Mouse (Mus musculus) hematopoietic stem cell, adult 5-6 weeks (primary cell): ENCODE data around the gene Crebbp. TPM values are rescaled to one million over a fixed set of nuclear protein-coding genes. Genes with fewer than 3 reads are reported as not detected.

Experiments used
- ATAC-seq, 2 experiments: fragments of 125-278 bp in 1 of 2; replicated peaks in 1 of 2; 2 replicates each; pipeline ENCODE4 v1.8.0; 2016 to 2017; ENCODE audit warnings: inconsistent platforms in 2 of 2, mild to moderate bottlenecking in 2 of 2, moderate number of reproducible peaks in 2 of 2, low read depth in 1 of 2, moderate TSS enrichment in 1 of 2; ENCODE audit not compliant: low FRiP score in 2 of 2, poor library complexity in 2 of 2, severe bottlenecking in 2 of 2, insufficient read depth in 1 of 2, low TSS enrichment in 1 of 2
- total RNA-seq: library from RNA; stranded (forward); fragments of 172-1452, 232-1000 nt; gene quantifications from 2 replicates; pipeline ENCODE4 v1.2.3, GENCODE M21; 2017

Crebbp gene
- total RNA-seq, 1 experiment from 2014 or later = 25.2 TPM

DNA sequence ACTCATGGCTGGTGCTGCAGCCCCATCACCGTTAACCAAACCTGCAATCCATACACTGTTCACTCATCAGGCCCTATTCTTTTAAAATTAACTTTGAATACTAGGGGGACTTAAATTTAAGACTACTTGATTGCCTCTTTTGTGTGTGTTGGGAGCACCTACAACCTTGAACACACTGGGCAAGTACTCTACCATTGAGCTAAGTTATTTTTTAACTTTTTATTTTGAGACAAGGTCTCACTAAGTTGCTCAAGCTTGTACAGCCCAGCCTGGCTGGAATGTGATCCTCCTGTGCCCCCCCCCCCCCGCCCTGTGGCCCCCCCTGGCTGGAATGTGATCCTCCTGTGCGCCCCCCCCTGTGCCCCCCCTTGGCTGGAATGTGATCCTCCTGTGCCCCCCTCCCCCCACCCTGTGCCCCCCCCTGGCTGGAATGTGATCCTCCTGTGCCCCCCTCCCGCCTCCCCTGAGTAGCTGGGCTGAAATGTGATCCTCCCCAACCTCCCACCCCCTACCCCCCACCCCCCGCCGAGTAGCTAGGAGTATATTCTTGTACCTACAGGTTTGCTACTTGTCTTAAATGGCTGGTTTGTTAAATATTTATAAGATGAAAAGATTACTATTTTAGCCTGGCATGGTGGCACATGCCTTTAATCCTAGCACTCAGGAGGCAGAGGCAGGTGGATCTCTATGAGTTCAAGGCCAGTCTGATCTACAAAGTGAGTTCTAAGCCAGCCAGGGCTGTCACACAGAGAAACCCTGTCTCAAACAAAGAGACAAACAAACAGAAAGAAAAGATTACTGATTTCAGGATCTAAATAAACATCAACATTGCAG is 182.1 kb downstream of the Crebbp start:
- no peak for ATAC-seq

Other genes with a start within 250 kb of the Crebbp start
- 6.2 and 14.7 TPM in 2 replicates for gene Nlrc3, start 237.4 kb downstream of the Crebbp start, total RNA-seq
- 22.8 and 29.0 TPM in 2 replicates for gene Slx4, start 210.2 kb downstream of the Crebbp start, total RNA-seq
- gene Dnase1, start 177.1 kb downstream of the Crebbp start, total RNA-seq = 0.45 TPM in 1 of 2 replicates, not detected in the other
- gene Trap1, start 136.2 kb downstream of the Crebbp start, total RNA-seq = 107 and 152 TPM in 2 replicates
- gene Adcy9, start 206.5 kb upstream of the Crebbp start, total RNA-seq = 13.1 and 16.7 TPM in 2 replicates